Mouse (Mus musculus): ENCODE results near the gene Adcy5.

DNA sequence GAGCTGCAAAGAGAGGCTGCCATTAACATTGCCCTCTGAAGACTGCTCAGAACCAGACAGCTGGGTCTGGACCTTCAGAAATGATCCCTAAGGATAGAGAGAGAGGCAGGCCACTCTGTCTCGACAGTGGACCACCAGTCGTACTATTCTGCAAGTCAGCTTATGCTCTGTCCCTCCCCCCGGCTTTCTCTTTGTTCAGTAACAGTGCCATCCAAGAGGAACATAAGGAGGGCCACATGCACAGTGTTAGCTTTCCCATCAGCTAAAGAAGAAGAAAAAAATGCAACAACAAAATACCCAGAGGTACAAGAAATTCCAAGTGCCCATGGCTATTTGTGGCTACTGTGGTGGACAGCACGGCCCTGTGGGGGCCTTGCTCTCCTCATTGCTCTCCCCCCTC, 78.7 kb downstream of the Adcy5 start:
- TF ChIP-seq POLR2A (IDR thresholded peaks at IDR 0.05; ENCODE audit: insufficient read depth, low read depth, low read length) (no peak), CTCF (IDR thresholded peaks at IDR 0.05) (no peak)
